Mouse (Mus musculus): ENCODE data around the gene Celf2. TPM values are rescaled to one million over a fixed set of nuclear protein-coding genes. Genes with fewer than 3 reads are reported as not detected.

The Celf2 gene
- polyA plus RNA-seq, 1 experiment from 2014 or later: 92.4 TPM

DNA sequence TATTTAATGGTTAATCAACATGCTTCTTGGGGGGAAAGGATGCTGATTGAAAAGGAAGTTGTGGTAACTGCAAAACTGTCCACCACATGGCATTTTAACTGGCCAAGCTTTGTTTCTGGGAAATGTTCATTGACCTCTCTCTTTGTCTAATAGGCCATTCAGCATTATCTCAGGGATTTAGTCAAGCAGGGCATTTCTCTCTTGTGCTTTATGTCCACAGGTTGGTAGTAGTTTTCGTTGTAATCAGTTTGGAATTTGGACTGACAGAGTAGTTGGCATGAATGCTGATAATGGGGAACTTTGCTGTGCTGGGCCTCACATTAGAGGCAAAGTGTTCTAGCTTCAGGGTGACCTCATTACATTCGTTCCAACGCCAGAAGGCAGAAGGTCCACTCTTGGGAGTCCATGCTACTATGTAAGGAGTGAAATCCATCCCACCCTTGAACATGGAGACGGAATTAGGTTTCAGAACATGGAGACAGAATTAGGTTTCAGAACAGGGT, 363.8 kb downstream of the Celf2 start:
- no peak overlapping the region for H3K4me2 ChIP-seq (ENCODE audit: low read depth, low read length)
- H3K27me3 ChIP-seq (ENCODE audit: control insufficient read depth, insufficient read depth, low read depth, low read length): no peaks in the 10 kb centered on the region
- no peak overlapping the region for H3K27ac ChIP-seq (ENCODE audit: low read length)
- no peaks in the 10 kb centered on the region for H3K9me3 ChIP-seq (ENCODE audit: control insufficient read depth, low read length)
- no peak overlapping the region for H3K9ac ChIP-seq (ENCODE audit: low read length)
- 83% methylated on average over 4 of the region's 4 CpGs for WGBS
- H3K4me1 ChIP-seq (replicated peaks; ENCODE audit: control insufficient read depth, insufficient read depth, low read length): no peaks in the 10 kb centered on the region
- no peaks in the 10 kb centered on the region for H3K36me3 ChIP-seq (ENCODE audit: control insufficient read depth, insufficient read depth, low read length)
- H3K4me3 ChIP-seq (ENCODE audit: low read length): no peak overlapping the region
- ATAC-seq (ENCODE audit: low read depth): no peak

DNA sequence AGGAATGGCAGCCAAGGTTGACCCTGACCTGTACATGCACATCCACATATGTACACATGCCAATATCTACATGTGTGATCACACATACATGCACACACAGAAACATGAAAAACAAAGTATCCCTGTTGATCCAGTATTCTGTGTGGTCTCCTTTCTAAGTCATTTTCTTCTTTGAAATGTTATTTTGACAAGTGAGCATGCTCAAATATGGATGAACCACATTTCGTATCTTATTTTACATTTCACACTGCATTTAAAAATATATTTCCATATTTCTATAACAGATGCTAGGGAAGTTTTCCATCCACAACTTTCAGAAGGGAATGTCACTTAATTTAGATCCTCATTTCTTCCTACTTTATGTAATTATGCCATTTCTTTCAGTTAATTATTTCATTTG, 364.5 kb downstream of the Celf2 start:
- WGBS: 80% methylated on average over 1 of the region's 1 CpGs
- Histone ChIP-seq H3K4me1 (replicated peaks; ENCODE audit: control insufficient read depth, insufficient read depth, low read length) (no peaks in the 10 kb centered on the region), H3K4me2 (ENCODE audit: low read depth, low read length) (no peak overlapping the region), H3K36me3 (ENCODE audit: control insufficient read depth, insufficient read depth, low read length) (no peaks in the 10 kb centered on the region), H3K27ac (ENCODE audit: low read length) (no peak overlapping the region), H3K9me3 (ENCODE audit: control insufficient read depth, low read length) (no peaks in the 10 kb centered on the region), H3K4me3 (ENCODE audit: low read length) (no peak overlapping the region), H3K27me3 (ENCODE audit: control insufficient read depth, insufficient read depth, low read depth, low read length) (no peaks in the 10 kb centered on the region), H3K9ac (ENCODE audit: low read length) (no peak overlapping the region)
- no peak for ATAC-seq (ENCODE audit: low read depth)

DNA sequence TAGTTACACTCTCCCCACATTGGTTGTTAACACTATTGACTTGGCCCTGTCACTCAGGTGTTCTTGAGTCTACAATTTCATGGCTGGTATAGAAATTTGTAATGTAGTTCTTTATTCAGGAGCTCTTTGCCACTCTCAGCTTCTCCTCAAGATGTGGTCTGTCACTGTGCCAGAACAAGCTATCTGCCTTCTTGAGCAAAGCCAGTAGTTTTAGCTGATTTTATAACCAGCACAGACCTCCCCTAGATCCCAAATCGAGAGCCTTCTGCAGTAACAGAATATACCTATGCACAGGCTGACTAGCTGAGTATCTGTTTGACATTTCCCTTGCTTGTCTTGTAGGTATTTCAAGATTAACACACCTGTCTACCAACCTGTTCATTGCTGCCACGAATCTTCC, 386.0 kb downstream of the Celf2 start:
- no peak for ATAC-seq (ENCODE audit: low read depth)
- Histone ChIP-seq H3K9me3 (ENCODE audit: control insufficient read depth, low read length) (no peaks in the 10 kb centered on the region), H3K4me3 (ENCODE audit: low read length) (no peak overlapping the region), H3K36me3 (ENCODE audit: control insufficient read depth, insufficient read depth, low read length) (no peaks in the 10 kb centered on the region), H3K4me1 (replicated peaks; ENCODE audit: control insufficient read depth, insufficient read depth, low read length) (peaks cover 7% of the 10 kb centered on the region), H3K27me3 (ENCODE audit: control insufficient read depth, insufficient read depth, low read depth, low read length) (no peaks in the 10 kb centered on the region), H3K4me2 (ENCODE audit: low read depth, low read length) (no peak overlapping the region), H3K9ac (ENCODE audit: low read length) (no peak overlapping the region), H3K27ac (ENCODE audit: low read length) (no peak overlapping the region)
- 70% methylated on average over 2 of the region's 2 CpGs for WGBS

DNA sequence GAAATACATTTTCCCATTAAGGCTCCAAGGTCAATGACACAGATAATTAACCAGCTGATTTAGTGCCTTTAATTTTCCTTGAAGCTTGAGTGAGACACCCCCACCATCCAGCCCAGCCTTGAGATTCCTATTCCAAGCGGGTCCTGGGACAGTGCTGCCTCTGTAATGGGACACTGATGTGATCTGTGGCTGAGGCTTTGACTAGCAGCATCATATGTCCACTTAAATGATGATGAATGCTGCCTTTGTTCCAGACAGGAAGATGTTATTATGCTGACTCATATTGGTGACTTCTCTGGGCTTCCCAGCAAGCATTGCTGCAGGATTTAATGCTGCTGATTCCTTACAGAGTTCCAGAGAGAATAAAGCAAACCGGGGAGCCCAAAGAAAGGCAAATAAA, 393.6 kb downstream of the Celf2 start:
- no peaks in the 10 kb centered on the region for H3K9me3 ChIP-seq (ENCODE audit: control insufficient read depth, low read length)
- H3K27ac ChIP-seq (ENCODE audit: low read length): no peak overlapping the region
- H3K9ac ChIP-seq (ENCODE audit: low read length): no peak overlapping the region
- H3K36me3 ChIP-seq (ENCODE audit: control insufficient read depth, insufficient read depth, low read length): no peaks in the 10 kb centered on the region
- no peak overlapping the region for H3K4me2 ChIP-seq (ENCODE audit: low read depth, low read length)
- no peak; the same call in 1 of the 2 replicates for ATAC-seq (ENCODE audit: low read depth)
- no peak overlapping the region for H3K4me3 ChIP-seq (ENCODE audit: low read length)
- peaks cover 3% of the 10 kb centered on the region; the same call in 1 of the 2 replicates for H3K4me1 ChIP-seq (replicated peaks; ENCODE audit: control insufficient read depth, insufficient read depth, low read length)
- no peaks in the 10 kb centered on the region; the same call in 1 of the 2 replicates for H3K27me3 ChIP-seq (ENCODE audit: control insufficient read depth, insufficient read depth, low read depth, low read length)
- WGBS: 35% methylated on average over 2 of the region's 2 CpGs

DNA sequence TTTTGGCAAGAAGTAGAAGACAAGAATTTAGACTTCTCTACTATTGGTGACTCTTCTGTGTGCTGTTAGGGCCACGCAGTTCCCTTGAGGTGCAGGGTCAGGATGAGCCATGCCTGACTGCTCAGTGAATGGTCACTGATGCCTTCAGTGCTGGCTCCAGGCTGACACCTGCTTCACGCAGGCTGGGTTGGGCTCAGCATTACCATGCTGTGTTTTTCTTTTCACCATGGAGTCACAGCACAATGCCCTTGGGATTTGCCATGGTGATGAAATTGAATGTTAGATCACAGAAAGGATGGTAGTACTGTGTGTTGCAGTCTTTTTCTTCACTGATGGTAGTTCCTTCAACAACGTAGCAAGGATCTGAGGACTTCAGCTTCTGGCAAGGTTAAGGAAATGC, 394.2 kb downstream of the Celf2 start:
- no peak overlapping the region for H3K27ac ChIP-seq (ENCODE audit: low read length)
- H3K9me3 ChIP-seq (ENCODE audit: control insufficient read depth, low read length): no peaks in the 10 kb centered on the region
- H3K9ac ChIP-seq (ENCODE audit: low read length): no peak overlapping the region
- no peak overlapping the region for H3K4me2 ChIP-seq (ENCODE audit: low read depth, low read length)
- no peaks in the 10 kb centered on the region for H3K36me3 ChIP-seq (ENCODE audit: control insufficient read depth, insufficient read depth, low read length)
- ATAC-seq (ENCODE audit: low read depth): no peak
- no peaks in the 10 kb centered on the region; the same call in 1 of the 2 replicates for H3K27me3 ChIP-seq (ENCODE audit: control insufficient read depth, insufficient read depth, low read depth, low read length)
- H3K4me1 ChIP-seq (replicated peaks; ENCODE audit: control insufficient read depth, insufficient read depth, low read length): peaks cover 3% of the 10 kb centered on the region; the same call in 1 of the 2 replicates
- no peak overlapping the region for H3K4me3 ChIP-seq (ENCODE audit: low read length)
- 83% methylated on average over 3 of the region's 3 CpGs for WGBS

DNA sequence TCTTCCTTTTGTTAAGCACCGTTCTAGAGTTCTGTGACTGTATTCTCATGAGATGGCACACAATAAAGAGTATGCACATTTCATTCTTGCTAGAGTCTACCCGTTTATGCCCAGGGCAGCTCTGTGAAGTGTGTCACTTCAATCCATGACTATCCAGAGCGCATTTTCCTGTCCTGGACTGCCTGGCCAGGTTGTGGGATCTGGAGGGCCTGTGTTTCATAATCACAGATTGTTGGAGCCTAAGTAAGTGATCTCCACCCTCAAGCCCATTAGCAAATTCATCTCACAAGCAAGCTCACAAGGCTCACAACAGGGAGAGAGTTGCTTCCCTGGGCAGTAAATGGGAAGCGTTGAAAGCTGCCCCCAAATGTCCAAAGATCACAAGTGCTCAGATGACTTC, 395.6 kb downstream of the Celf2 start:
- peaks cover 3% of the 10 kb centered on the region; the same call in 1 of the 2 replicates for H3K4me1 ChIP-seq (replicated peaks; ENCODE audit: control insufficient read depth, insufficient read depth, low read length)
- 0 out of 2 replicates have a peak, but pooled peaks have one; percentile 28 for ATAC-seq (ENCODE audit: low read depth)
- WGBS: 71% methylated on average over 4 of the region's 4 CpGs
- H3K4me2 ChIP-seq (ENCODE audit: low read depth, low read length): no peak overlapping the region
- no peaks in the 10 kb centered on the region for H3K9me3 ChIP-seq (ENCODE audit: control insufficient read depth, low read length)
- H3K27ac ChIP-seq (ENCODE audit: low read length): no peak overlapping the region
- no peak overlapping the region for H3K9ac ChIP-seq (ENCODE audit: low read length)
- H3K4me3 ChIP-seq (ENCODE audit: low read length): no peak overlapping the region
- no peaks in the 10 kb centered on the region; the same call in 1 of the 2 replicates for H3K27me3 ChIP-seq (ENCODE audit: control insufficient read depth, insufficient read depth, low read depth, low read length)
- no peaks in the 10 kb centered on the region for H3K36me3 ChIP-seq (ENCODE audit: control insufficient read depth, insufficient read depth, low read length)

DNA sequence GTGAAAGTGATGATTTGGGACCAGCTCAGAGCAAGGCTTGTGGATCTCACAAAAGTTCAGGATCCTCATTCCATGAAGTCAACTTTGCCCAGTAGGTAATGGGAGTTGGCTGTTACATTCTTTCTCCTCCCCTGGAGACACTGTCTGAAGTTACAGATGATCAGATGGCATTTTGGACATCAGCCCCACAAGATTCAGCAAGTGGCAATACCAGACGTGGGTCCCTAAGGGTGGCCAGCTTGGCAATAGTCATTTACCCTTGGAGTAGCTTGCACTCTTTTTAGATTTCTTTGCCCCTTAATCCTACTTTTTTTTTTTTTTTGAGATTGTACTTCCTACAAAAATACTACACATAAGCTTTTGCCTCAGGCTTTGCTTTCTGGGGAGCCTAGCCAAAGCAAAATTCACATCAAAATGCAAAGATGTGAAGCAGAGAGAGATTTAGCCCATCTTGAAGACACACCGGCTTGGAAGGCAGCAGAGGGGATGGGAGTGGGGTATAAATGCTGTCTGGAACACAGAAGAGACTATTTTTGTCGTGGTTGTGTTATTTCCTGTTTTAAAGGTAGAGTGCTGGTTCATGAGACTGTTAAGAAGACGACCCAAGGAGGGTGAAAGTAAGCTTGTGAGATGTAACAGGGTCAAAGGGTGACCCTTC, 397.1 kb downstream of the Celf2 start:
- ATAC-seq (ENCODE audit: low read depth): no peak
- Histone ChIP-seq H3K27me3 (ENCODE audit: control insufficient read depth, insufficient read depth, low read depth, low read length) (no peaks in the 10 kb centered on the region; the same call in 1 of the 2 replicates), H3K36me3 (ENCODE audit: control insufficient read depth, insufficient read depth, low read length) (no peaks in the 10 kb centered on the region), H3K4me2 (ENCODE audit: low read depth, low read length) (no peak overlapping the region), H3K27ac (ENCODE audit: low read length) (no peak overlapping the region), H3K9ac (ENCODE audit: low read length) (no peak overlapping the region), H3K9me3 (ENCODE audit: control insufficient read depth, low read length) (no peaks in the 10 kb centered on the region), H3K4me3 (ENCODE audit: low read length) (no peak overlapping the region), H3K4me1 (replicated peaks; ENCODE audit: control insufficient read depth, insufficient read depth, low read length) (peaks cover 3% of the 10 kb centered on the region; the same call in 1 of the 2 replicates)
- 55% methylated on average over 4 of the region's 4 CpGs for WGBS

DNA sequence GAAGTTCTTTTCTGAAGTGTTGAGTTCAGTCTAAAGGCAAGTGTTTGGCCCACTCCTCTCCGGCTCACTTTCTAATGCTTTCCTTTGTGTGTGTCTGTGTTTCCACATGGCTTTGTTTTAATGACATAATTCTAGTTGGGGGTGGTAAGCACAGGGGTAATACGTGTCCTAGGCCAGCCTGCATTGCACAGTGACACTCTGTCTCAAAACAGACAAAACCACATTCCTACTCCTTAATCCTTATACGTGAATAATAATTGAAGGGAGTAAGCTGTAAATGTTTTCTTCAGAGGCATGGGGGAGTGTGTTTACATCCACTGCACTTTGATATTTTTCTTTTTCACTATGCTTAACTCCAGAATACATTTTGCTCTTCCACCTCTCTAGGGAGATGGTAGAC, 415.9 kb downstream of the Celf2 start:
- WGBS: 47% methylated on average over 3 of the region's 3 CpGs
- no peak overlapping the region for H3K4me3 ChIP-seq (ENCODE audit: low read length)
- no peak for ATAC-seq (ENCODE audit: low read depth)

DNA sequence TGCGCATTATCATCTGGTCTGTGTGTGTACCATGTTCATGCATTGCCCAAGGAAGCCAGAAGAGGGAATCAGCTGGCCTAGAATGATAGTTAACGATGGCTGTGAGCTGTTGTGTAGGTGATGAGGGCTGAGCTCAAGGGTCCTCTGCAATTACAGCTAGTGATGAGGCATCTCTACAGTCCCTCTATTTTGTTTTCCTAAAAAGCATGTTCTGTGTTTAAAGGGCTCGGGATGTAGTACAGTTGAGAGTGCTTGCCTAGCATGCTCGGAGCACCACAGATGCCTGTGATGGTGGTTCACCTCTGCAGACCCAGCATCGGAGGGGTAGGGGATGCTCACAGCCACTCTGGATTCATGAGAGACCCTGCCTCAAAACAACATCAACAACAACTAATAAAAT, 416.7 kb downstream of the Celf2 start:
- no peaks in the 10 kb centered on the region for H3K27me3 ChIP-seq (ENCODE audit: control insufficient read depth, insufficient read depth, low read depth, low read length)
- no peak overlapping the region for H3K27ac ChIP-seq (ENCODE audit: low read length)
- no peak overlapping the region for H3K9ac ChIP-seq (ENCODE audit: low read length)
- no peaks in the 10 kb centered on the region for H3K36me3 ChIP-seq (ENCODE audit: control insufficient read depth, insufficient read depth, low read length)
- H3K4me3 ChIP-seq (ENCODE audit: low read length): no peak overlapping the region
- peaks cover 18% of the 10 kb centered on the region for H3K4me1 ChIP-seq (replicated peaks; ENCODE audit: control insufficient read depth, insufficient read depth, low read length)
- H3K4me2 ChIP-seq (ENCODE audit: low read depth, low read length): no peak overlapping the region
- 90% methylated on average over 5 of the region's 5 CpGs for WGBS
- no peaks in the 10 kb centered on the region for H3K9me3 ChIP-seq (ENCODE audit: control insufficient read depth, low read length)
- ATAC-seq (ENCODE audit: low read depth): no peak

More for the DNA sequence above, 415.9 kb downstream of the Celf2 start:
- Histone ChIP-seq H3K27me3 (ENCODE audit: control insufficient read depth, insufficient read depth, low read depth, low read length) (no peaks in the 10 kb centered on the region), H3K36me3 (ENCODE audit: control insufficient read depth, insufficient read depth, low read length) (no peaks in the 10 kb centered on the region), H3K27ac (ENCODE audit: low read length) (no peak overlapping the region), H3K9me3 (ENCODE audit: control insufficient read depth, low read length) (no peaks in the 10 kb centered on the region), H3K9ac (ENCODE audit: low read length) (no peak overlapping the region), H3K4me1 (replicated peaks; ENCODE audit: control insufficient read depth, insufficient read depth, low read length) (peaks cover 18% of the 10 kb centered on the region), H3K4me2 (ENCODE audit: low read depth, low read length) (no peak overlapping the region)
